Mouse (Mus musculus): ENCODE measurements around the gene Eif4g1. TPM values are rescaled to one million over a fixed set of nuclear protein-coding genes. Genes with fewer than 3 reads are reported as not detected.

Eif4g1 gene
- polyA plus RNA-seq, 2 experiments, result 65.1 to 101 TPM

DNA sequence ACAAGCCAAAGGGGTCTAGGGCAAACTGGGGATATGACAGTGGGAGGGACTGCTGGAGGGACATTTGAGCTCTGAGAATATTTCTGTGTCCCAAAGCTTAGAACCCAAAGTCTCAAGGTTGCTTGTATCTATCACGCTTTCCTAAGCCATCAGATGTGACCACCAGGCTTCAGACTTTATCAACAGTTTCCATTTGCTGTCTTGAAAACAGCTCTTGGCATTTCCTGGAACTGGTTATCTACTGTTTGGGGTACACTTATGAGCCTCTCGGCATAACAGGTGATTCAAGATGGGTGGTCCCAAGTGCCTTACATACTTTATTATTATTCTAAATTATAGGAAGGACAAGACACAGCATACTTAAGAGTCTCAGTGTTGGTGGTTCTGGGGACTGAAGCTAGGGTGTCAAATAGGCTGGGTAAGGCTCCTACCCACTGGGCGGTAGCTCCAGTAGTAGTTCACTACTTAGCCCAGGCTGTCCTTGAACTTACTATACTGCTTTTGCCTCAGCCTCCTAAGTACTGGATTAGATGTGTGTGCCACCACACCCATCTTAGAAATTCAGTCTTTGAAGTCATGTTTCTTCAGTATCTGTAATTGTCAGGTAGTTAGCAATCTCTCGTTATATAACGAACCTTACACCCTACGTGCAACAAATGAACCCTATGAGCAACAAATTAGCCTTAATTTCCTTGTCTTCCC is 35.7 kb downstream of the Eif4g1 start:
- TF ChIP-seq EP300 (IDR thresholded peaks at IDR 0.05; ENCODE audit: low read depth) (peak; percentile 94), CTCF (IDR thresholded peaks at IDR 0.05; ENCODE audit: low read depth) (no peak)
- peak overlapping the region; percentile 16 to 29; a peak in 3 of 4 replicates for H3K4me3 ChIP-seq (ENCODE audit: insufficient read depth in 1 of 2, low read depth in 2 of 2, low read length in 2 of 2)
- H3K9me3 ChIP-seq (ENCODE audit: control insufficient read depth, low read length), result no peaks in the 10 kb centered on the region
- H3K36me3 ChIP-seq (replicated peaks; ENCODE audit: control insufficient read depth, insufficient read depth, low read depth), result peaks cover 2% of the 10 kb centered on the region; the same call in 1 of the 2 replicates
- WGBS (ENCODE audit: insufficient replicate concordance), result 23% methylated on average over 6 of the region's 6 CpGs
- H3K9ac ChIP-seq (replicated peaks), result peak overlapping the region; percentile 60
- peaks cover 59 to 62% of the 10 kb centered on the region in 2 experiments for H3K4me1 ChIP-seq (replicated peaks; ENCODE audit: control insufficient read depth in 2 of 2, insufficient read depth in 2 of 2, low read length in 1 of 2)
- peak; percentile 70 to 83 (median 76) for DNase-seq (ENCODE audit: low read depth in 3 of 3, low spot score in 3 of 3)
- peak; percentile 76 for ATAC-seq (ENCODE audit: insufficient read depth)
- no peaks in the 10 kb centered on the region for H3K27me3 ChIP-seq (ENCODE audit: control insufficient read depth, insufficient read depth, low read length)
- peak overlapping the region; percentile 94 for H3K27ac ChIP-seq
- peak overlapping the region; percentile 69 for H3K4me2 ChIP-seq (ENCODE audit: low read depth)

DNA sequence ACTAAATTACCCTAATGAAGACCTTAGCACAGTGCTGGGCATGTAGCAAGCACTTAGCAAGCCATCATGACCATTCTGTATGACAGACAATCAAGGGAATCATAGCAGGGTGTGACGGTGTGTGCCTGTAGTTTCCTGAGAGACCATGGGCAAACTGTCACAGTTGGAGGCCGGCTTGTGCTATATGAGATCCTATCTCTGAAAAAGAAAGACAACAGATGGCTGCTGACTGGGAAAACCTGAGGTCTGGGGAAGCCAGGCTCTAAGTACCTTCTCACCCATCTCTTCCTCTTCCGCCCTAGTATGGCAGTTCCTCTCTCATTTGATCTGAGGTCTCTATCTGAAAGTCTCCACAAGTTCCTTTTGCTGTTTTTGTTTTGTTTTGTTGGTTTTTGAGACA is 37.7 kb downstream of the Eif4g1 start:
- TF ChIP-seq EP300 (IDR thresholded peaks at IDR 0.05; ENCODE audit: low read depth), result no peak
- TF ChIP-seq CTCF (IDR thresholded peaks at IDR 0.05; ENCODE audit: low read depth), result no peak
- 39% methylated on average over 3 of the region's 3 CpGs for WGBS (ENCODE audit: insufficient replicate concordance)
- Histone ChIP-seq H3K4me2 (ENCODE audit: low read depth) (no peak overlapping the region), H3K4me3 (ENCODE audit: insufficient read depth in 1 of 2, low read depth in 2 of 2, low read length in 2 of 2) (no peak overlapping the region), H3K9ac (replicated peaks) (no peak overlapping the region), H3K36me3 (replicated peaks; ENCODE audit: control insufficient read depth, insufficient read depth, low read depth) (peaks cover 8% of the 10 kb centered on the region), H3K27ac (peak overlapping the region; percentile 94), H3K9me3 (ENCODE audit: control insufficient read depth, low read length) (no peaks in the 10 kb centered on the region), H3K4me1 (replicated peaks; ENCODE audit: control insufficient read depth in 2 of 2, insufficient read depth in 2 of 2, low read length in 1 of 2) (peaks cover 59 to 63% of the 10 kb centered on the region in 2 experiments), H3K27me3 (ENCODE audit: control insufficient read depth, insufficient read depth, low read length) (no peaks in the 10 kb centered on the region)
- DNase-seq (ENCODE audit: low read depth in 3 of 3, low spot score in 3 of 3) (no peak), ATAC-seq (ENCODE audit: insufficient read depth) (no peak)

DNA sequence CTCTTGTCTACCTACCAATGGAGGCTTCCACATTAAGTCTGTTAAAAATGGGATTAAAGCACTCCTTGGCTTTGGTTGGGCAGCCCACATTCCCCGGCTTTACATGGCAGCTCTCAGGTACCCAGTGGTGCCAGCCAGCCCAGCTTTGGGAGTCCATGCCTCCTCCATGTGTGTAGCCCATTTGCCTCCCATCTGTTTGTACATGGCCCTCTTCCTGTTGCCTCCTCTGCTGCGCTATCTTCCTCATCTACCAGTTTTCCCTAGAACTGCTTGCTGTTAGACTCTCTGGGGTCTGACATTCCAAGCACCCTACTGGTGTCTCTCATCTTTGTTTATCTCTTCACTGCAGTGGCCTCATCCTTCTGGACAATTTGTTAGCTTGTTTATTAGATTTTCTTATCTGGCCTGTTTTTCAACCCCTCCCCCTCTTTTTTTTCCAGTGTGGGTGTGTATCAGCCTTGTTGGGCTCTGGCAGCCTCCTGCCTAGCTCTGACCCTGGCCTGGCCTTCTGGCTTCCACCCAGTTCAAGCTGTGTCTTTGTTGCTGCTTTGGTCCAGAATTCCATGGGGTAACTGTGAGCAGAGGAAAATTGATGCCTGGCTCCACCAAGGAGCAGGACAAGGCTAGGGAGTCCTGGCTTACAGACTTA is 38.4 kb downstream of the Eif4g1 start:
- Histone ChIP-seq H3K4me2 (ENCODE audit: low read depth) (peak overlapping the region; percentile 39), H3K27ac (peak overlapping the region; percentile 94), H3K36me3 (replicated peaks; ENCODE audit: control insufficient read depth, insufficient read depth, low read depth) (peaks cover 13% of the 10 kb centered on the region), H3K27me3 (ENCODE audit: control insufficient read depth, insufficient read depth, low read length) (no peaks in the 10 kb centered on the region), H3K9me3 (ENCODE audit: control insufficient read depth, low read length) (no peaks in the 10 kb centered on the region), H3K4me3 (ENCODE audit: insufficient read depth in 1 of 2, low read depth in 2 of 2, low read length in 2 of 2) (no peak overlapping the region), H3K9ac (replicated peaks) (peak overlapping the region; percentile 64), H3K4me1 (replicated peaks; ENCODE audit: control insufficient read depth in 2 of 2, insufficient read depth in 2 of 2, low read length in 1 of 2) (peaks cover 59 to 66% of the 10 kb centered on the region in 2 experiments)
- WGBS (ENCODE audit: insufficient replicate concordance), result 59% methylated on average over 2 of the region's 2 CpGs
- no peak for TF ChIP-seq CTCF (IDR thresholded peaks at IDR 0.05; ENCODE audit: low read depth)
- peak; percentile 60 for TF ChIP-seq EP300 (IDR thresholded peaks at IDR 0.05; ENCODE audit: low read depth)
- ATAC-seq (ENCODE audit: insufficient read depth), result peak; percentile 29
- peak in 1 of 3 experiments; percentile 53 for DNase-seq (ENCODE audit: low read depth in 3 of 3, low spot score in 3 of 3)

DNA sequence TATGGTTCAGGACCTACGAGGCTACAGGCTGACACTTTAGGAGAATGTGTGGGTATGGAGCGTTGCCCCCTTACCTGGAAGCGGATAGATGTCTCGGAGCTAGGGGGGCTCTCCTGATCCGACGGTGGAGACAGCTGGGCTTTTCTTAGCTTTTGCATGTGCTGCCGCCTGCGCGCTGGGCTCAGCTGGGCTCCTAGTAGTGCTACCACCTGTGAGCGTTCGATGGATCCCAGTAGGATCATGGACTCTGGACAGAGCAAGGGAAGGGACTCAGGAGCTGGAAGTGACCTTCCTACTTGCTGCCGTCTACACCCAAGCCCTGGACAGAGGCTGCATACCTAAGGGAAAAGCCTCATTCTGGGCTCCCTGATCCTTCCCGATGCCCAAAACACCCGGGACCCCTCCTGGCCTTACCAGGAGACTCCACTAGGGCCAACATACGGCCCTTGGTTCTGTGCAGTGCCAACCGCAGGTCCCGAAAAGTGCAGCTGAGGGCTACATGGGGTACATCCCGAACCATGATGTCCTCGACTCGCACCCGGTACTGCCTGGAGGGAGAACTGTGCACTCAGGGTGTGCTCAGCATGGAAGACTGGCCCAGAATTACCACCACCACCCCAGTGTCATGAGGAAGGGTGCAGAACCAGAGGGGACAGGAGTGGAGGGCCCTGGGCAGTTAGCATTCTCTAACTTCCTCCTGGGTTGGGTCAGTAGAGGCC is 40.3 kb downstream of the Eif4g1 start:
- Histone ChIP-seq H3K9ac (replicated peaks) (no peak overlapping the region), H3K4me3 (ENCODE audit: insufficient read depth in 1 of 2, low read depth in 2 of 2, low read length in 2 of 2) (no peak overlapping the region), H3K27me3 (ENCODE audit: control insufficient read depth, insufficient read depth, low read length) (no peaks in the 10 kb centered on the region), H3K9me3 (ENCODE audit: control insufficient read depth, low read length) (no peaks in the 10 kb centered on the region), H3K27ac (no peak overlapping the region; the same call in 1 of the 2 replicates), H3K36me3 (replicated peaks; ENCODE audit: control insufficient read depth, insufficient read depth, low read depth) (peaks cover 21% of the 10 kb centered on the region), H3K4me1 (replicated peaks; ENCODE audit: control insufficient read depth in 2 of 2, insufficient read depth in 2 of 2, low read length in 1 of 2) (peaks cover 54 to 62% of the 10 kb centered on the region in 2 experiments), H3K4me2 (ENCODE audit: low read depth) (no peak overlapping the region)
- WGBS (ENCODE audit: insufficient replicate concordance), result 88% methylated on average over 21 of the region's 21 CpGs
- no peak for DNase-seq (ENCODE audit: low read depth in 3 of 3, low spot score in 3 of 3)
- TF ChIP-seq CTCF (IDR thresholded peaks at IDR 0.05; ENCODE audit: low read depth) (no peak), EP300 (IDR thresholded peaks at IDR 0.05; ENCODE audit: low read depth) (no peak)
- no peak for ATAC-seq (ENCODE audit: insufficient read depth)

Data from liver, embryonic 14.5 days (tissue).